ENCODE assay signal across 8 mouse cellular contexts in the genomic region with DNA sequence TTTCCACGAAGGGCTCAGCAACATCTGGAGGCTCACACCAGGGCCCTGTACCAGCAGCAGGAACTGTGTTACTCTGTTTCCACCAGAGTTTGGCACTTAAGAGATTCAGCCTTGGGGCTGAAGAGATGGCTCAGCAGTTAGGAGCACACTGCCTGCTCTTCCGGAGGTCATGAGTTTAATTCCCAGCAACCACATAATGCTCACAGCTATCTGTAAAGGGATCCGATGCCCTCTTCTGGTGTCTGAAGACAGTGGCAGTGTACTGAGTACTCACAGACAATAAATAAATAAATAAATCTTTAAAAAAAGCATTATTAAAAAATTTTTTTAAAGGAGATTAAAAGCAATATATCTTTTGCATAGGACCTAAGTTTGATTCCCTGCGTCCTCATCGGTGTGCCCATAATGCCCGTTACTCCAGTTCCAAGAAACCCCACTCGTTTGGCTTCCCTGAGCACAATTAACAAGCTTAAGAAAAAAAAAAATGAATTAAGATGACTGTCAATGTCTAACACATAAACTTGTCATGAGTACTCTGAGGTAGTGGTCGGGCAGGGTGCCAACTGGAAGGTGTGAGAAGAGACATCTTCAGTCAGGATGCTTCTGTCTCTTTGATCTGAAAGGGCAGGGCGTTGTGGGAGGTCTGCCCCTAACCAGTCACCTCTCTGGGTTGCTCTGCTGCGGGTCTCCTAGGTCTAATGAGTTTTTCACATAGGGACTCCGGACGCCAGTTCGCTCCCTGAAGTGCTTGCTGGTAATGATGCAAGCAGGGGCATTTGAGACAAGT. TPM values are rescaled to one million over a fixed set of nuclear protein-coding genes. Genes with fewer than 3 reads are reported as not detected.
DNase-seq lines count a peak whose midpoint lies in the region; ATAC-seq lines count a peak whose summit lies in the region.

No protein-coding gene starts in this region.

- peak overlapping the region; percentile 53; the same call in 1 of the 2 replicates for H3K9ac ChIP-seq in limb, embryonic 11.5 days (ENCODE audit: low read length)
- peak overlapping the region; percentile 84 for H3K9ac ChIP-seq in neural tube, embryonic 12.5 days

- peak; percentile 50 for DNase-seq in cerebellum, adult 9-11 months
- no peak for DNase-seq in cerebellum, postnatal 36 days
- DNase-seq in right cerebral cortex, postnatal 10 days (ENCODE audit: low spot score in 2 of 2) = peak; percentile 76 to 81
- no peak for DNase-seq in right cerebral cortex, adult 2 months (ENCODE audit: low spot score in 2 of 2)
- DNase-seq in forebrain, embryonic 10.5 days (ENCODE audit: extremely low spot score, low spot score) = no peak
- DNase-seq in limb, embryonic 11.5 days (ENCODE audit: low spot score) = no peak
- no peak for DNase-seq in urinary bladder, adult 18-20 months (ENCODE audit: low spot score in 2 of 2)

- H3K9me3 ChIP-seq in forebrain, embryonic 10.5 days = no peaks in the 10 kb centered on the region
- no peaks in the 10 kb centered on the region for H3K9me3 ChIP-seq in limb, embryonic 11.5 days (ENCODE audit: control insufficient read depth, low read length)
- no peaks in the 10 kb centered on the region for H3K9me3 ChIP-seq in neural tube, embryonic 12.5 days

- H3K4me3 ChIP-seq in forebrain, embryonic 10.5 days = peak overlapping the region; percentile 97
- peak overlapping the region; percentile 87 for H3K4me3 ChIP-seq in limb, embryonic 11.5 days (ENCODE audit: low read depth, low read length)
- peak overlapping the region; percentile 86 for H3K4me3 ChIP-seq in neural tube, embryonic 12.5 days

- peak overlapping the region; percentile 94 for H3K4me2 ChIP-seq in limb, embryonic 11.5 days (ENCODE audit: low read depth, severe bottlenecking)
- peak overlapping the region; percentile 90 for H3K4me2 ChIP-seq in neural tube, embryonic 12.5 days (replicated peaks)

- H3K27ac ChIP-seq in forebrain, embryonic 10.5 days = peak overlapping the region; percentile 94
- peak overlapping the region; percentile 38; the same call in 1 of the 2 replicates for H3K27ac ChIP-seq in limb, embryonic 11.5 days (replicated peaks; ENCODE audit: low read depth, low read length)
- H3K27ac ChIP-seq in neural tube, embryonic 12.5 days = peak overlapping the region; percentile 80; the same call in 1 of the 2 replicates

- H3K27me3 ChIP-seq in forebrain, embryonic 10.5 days (ENCODE audit: poor library complexity, severe bottlenecking) = no peaks in the 10 kb centered on the region
- H3K27me3 ChIP-seq in limb, embryonic 11.5 days (ENCODE audit: control insufficient read depth, insufficient read depth, low read length) = no peaks in the 10 kb centered on the region
- no peaks in the 10 kb centered on the region for H3K27me3 ChIP-seq in neural tube, embryonic 12.5 days (replicated peaks)

- peaks cover 16% of the 10 kb centered on the region for H3K36me3 ChIP-seq in forebrain, embryonic 10.5 days (replicated peaks)
- H3K36me3 ChIP-seq in limb, embryonic 11.5 days (ENCODE audit: control insufficient read depth, insufficient read depth, low read length) = no peaks in the 10 kb centered on the region
- H3K36me3 ChIP-seq in neural tube, embryonic 12.5 days = no peaks in the 10 kb centered on the region; the same call in 1 of the 2 replicates

- WGBS in forebrain, embryonic 10.5 days = 12% methylated on average over 13 of the region's 13 CpGs
- WGBS in limb, embryonic 11.5 days = 10% methylated on average over 13 of the region's 13 CpGs
- WGBS in neural tube, embryonic 12.5 days = 11% methylated on average over 13 of the region's 13 CpGs

- no peak; the same call in 1 of the 2 replicates for ATAC-seq in limb, embryonic 11.5 days (ENCODE audit: insufficient number of reproducible peaks, low FRiP score, low TSS enrichment, low read depth)
- ATAC-seq in neural tube, embryonic 12.5 days (ENCODE audit: low FRiP score, low read depth) = no peak

- peaks cover 48% of the 10 kb centered on the region for H3K4me1 ChIP-seq in forebrain, embryonic 10.5 days
- H3K4me1 ChIP-seq in limb, embryonic 11.5 days (ENCODE audit: control insufficient read depth, insufficient read depth, low read length) = peaks cover 9% of the 10 kb centered on the region
- H3K4me1 ChIP-seq in neural tube, embryonic 12.5 days = peaks cover 17% of the 10 kb centered on the region

RNA-seq across cellular contexts. Expression of a gene that starts 0.6 kb away (rescaled TPM):
- polyA plus RNA-seq in forebrain, embryonic 10.5 days (2016; fragmentation: Nextera tagmentation; extraction: Ambion mirVana) = 21.1 TPM in 2 replicates
- 20.9 and 21.0 TPM in 2 replicates for polyA plus RNA-seq in limb, embryonic 11.5 days (2014; fragmentation: Nextera tagmentation; extraction: Ambion mirVana)
- 22.1 and 23.2 TPM in 2 replicates for polyA plus RNA-seq in neural tube, embryonic 12.5 days (2016; fragmentation: Nextera tagmentation; extraction: Ambion mirVana)

RNA-seq across cellular contexts. Expression of a gene that starts 2.2 kb away (rescaled TPM):
- polyA plus RNA-seq in forebrain, embryonic 10.5 days (2016; fragmentation: Nextera tagmentation; extraction: Ambion mirVana) = 138 TPM in 2 replicates
- polyA plus RNA-seq in limb, embryonic 11.5 days (2014; fragmentation: Nextera tagmentation; extraction: Ambion mirVana) = 109 and 111 TPM in 2 replicates
- polyA plus RNA-seq in neural tube, embryonic 12.5 days (2016; fragmentation: Nextera tagmentation; extraction: Ambion mirVana) = 163 and 173 TPM in 2 replicates

Comparison
In these comparisons a context has a peak if more than half of its experiments do, and no peak if none do; other contexts are left out.
1. DNase-seq: peak in cerebellum, adult 9-11 months (single experiment) and right cerebral cortex, postnatal 10 days (2 of 2); none in cerebellum, postnatal 36 days (0 of 2), right cerebral cortex, adult 2 months (0 of 2), forebrain, embryonic 10.5 days (single experiment), limb, embryonic 11.5 days (single experiment) and urinary bladder, adult 18-20 months (0 of 2).
2. H3K27ac ChIP-seq: peak in every context shown above with its lines; median percentile 94 in forebrain, embryonic 10.5 days; 80 in neural tube, embryonic 12.5 days; 38 in limb, embryonic 11.5 days.
3. Peak in every context shown above with its lines, with median percentiles within 50 percentile points of each other: H3K4me3 ChIP-seq.